Mouse (Mus musculus): ENCODE results near the gene Raet1d. TPM values are rescaled to one million over a fixed set of nuclear protein-coding genes. Genes with fewer than 3 reads are reported as not detected.
A peak's percentile ranks its signal among the peaks of the same experiment; 100 is the strongest.
"Not testable (repeated sequence)": the region's sequence is repeated elsewhere in the genome, so short reads cannot be mapped to it uniquely, and the experiment has no call there.

The Raet1d gene
- polyA plus RNA-seq, 1 experiment from 2014 or later: 19.6 TPM

DNA sequence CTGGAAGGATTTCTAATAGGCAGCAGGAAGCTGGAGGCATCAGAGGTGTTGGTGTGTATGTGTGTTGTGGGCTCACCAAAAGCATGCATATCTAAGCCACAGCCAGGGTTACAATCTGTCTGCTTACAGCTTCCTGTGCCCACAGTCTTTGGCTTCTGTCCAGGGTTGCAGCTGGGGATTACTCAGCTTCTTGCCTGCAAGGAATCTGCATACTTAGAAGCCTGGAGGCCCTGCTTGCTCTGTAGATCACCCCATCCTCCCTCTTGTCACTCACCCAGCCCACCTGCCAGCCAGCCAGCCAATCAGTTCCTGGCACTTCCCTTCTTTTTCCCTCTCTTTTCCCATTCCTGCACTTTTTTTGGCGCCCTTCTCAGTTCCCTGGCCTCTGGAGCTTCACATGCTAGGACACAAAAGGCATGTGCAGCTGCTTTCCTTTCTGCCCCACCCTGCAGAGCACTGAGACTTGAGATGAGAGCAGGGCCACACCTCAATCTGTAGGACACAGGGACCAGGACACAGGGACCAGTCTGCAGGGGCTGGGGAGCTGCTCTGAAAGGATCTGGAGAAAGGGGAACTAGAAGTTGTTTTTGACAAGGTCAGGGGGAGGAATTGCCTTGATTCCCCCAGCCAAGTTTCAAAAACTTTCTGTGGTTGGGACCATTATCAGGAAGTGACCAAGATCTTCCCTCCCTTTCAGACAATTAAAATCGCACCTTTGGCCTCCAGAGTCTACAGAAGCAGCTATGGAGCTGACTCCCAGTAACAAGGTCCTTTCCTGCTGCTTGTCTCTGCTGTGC lies 32.9 kb downstream of the Raet1d start:
- no CpG with 5 or more reads among the region's 2 CpGs for WGBS
- not testable (repeated sequence) for DNase-seq (ENCODE audit: low spot score); H3K9me3 ChIP-seq (replicated peaks); H3K4me1 ChIP-seq; H3K36me3 ChIP-seq; H3K27ac ChIP-seq (replicated peaks); H3K4me3 ChIP-seq; H3K27me3 ChIP-seq (ENCODE audit: low read depth, poor library complexity, severe bottlenecking)

DNA sequence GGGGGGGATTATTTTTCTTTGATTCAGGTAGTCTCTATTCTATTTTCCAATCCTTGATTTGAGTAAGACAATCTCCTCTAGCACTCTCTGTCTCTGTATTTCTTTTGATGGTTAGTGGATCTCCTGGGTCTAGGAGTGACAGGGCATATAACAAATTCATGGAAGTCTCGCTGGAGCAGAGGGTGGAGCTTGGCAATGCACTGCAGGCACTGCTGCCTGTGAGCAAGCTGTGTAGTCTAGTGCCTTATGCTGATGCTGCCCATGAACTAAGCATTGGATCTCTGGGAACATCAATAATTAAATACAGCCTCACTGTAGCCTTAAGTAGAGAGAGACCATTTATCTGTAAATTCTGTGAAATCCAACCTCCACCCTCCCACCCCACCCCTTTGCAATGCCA lies 36.3 kb downstream of the Raet1d start:
- H3K4me3 ChIP-seq; H3K27me3 ChIP-seq (ENCODE audit: low read depth, poor library complexity, severe bottlenecking); H3K4me1 ChIP-seq; H3K36me3 ChIP-seq; H3K9me3 ChIP-seq (replicated peaks); H3K27ac ChIP-seq (replicated peaks); DNase-seq (ENCODE audit: low spot score): not testable (repeated sequence)
- 39% methylated on average over 1 of the region's 1 CpGs for WGBS

DNA sequence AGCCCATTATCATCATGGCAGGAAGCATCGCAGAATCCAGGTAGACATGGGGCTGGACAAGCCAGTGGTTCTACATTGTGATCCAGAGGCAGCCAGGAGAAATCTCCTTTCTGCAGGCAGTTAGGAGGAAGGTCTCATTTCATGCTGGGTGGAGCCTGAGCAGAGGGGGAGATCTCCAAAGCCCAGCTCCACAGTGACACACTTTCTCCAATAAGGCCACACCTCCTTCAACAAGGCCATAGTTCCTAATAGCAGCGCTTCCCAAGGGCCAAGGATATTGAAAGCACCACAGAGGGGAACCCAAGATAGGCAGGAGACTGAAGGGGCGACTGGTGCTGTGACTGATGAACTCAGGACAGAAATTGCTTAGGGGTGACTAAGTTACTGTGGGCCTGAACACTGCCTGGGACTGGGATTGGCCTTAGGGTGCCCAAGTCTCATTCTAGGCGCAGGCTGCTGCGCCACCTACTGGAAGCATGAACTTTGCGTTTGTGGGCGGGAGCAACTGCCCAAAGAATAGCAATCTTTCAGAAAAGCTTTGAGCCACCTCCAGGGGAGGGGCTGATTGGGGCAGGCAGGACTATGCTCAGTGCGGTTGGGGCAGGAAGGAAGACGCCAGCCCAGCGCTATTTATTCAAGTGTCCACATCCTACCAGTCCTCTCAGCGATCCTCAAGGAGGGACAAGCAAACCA lies 42.0 kb downstream of the Raet1d start:
- 3% methylated on average over 9 of the region's 11 CpGs for WGBS
- H3K4me3 ChIP-seq; H3K27me3 ChIP-seq (ENCODE audit: low read depth, poor library complexity, severe bottlenecking); H3K36me3 ChIP-seq; H3K27ac ChIP-seq (replicated peaks); H3K4me1 ChIP-seq; H3K9me3 ChIP-seq (replicated peaks): not testable (repeated sequence)
- DNase-seq (ENCODE audit: low spot score): peak; percentile 68

DNA sequence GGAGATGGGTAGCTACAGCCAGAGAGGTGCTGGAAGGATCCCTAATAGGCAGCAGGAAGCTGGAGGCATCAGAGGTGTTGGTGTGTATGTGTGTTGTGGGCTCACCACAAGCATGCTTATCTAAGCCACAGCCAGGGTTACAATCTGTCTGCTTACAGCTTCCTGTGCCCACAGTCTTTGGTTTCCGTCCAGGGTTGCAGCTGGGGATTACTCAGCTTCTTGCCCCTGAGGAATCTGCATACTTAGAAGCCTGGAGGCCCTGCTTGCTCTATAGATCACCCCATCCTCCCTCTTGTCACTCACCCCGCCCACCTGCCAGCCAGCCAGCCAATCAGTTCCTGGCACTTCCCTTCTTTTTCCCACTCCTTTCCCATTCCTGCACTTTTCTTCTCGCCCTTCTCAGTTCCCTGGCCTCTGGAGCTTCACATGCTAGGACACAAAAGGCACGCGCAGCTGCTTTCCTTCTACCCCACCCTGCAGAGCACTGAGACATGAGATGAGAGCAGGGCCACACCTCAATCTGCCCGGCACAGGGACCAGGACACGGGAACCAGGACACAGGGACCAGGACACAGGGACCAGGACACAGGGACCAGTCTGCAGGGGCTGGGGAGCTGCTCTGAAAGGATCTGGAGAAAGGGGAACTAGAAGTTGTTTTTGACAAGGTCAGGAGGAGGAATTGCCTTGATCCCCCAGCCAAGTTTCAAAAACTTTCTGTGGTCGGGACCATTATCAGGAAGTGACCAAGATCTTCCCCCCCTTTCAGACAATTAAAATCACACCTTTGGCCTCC lies 53.5 kb downstream of the Raet1d start:
- not testable (repeated sequence) for H3K4me3 ChIP-seq, H3K36me3 ChIP-seq

More for the DNA sequence above, 53.5 kb downstream of the Raet1d start:
- peak; percentile 19 for DNase-seq (ENCODE audit: low spot score)
- not testable (repeated sequence) for H3K27me3 ChIP-seq (ENCODE audit: low read depth, poor library complexity, severe bottlenecking); H3K9me3 ChIP-seq (replicated peaks); H3K27ac ChIP-seq (replicated peaks); H3K4me1 ChIP-seq
- WGBS: 0% methylated on average over 1 of the region's 8 CpGs

Other genes starting within 250 kb of the Raet1d start
- 25.1 and 37.3 TPM in 2 replicates for gene E030030I06Rik, start 211.3 kb upstream of the Raet1d start, polyA plus RNA-seq (2016; fragmentation: Nextera tagmentation; extraction: Ambion mirVana)
- gene Raet1e, start 202.0 kb upstream of the Raet1d start, polyA plus RNA-seq (2016; fragmentation: Nextera tagmentation; extraction: Ambion mirVana): 18.3 and 21.8 TPM in 2 replicates
- gene H60b, start 202.0 kb upstream of the Raet1d start, polyA plus RNA-seq (2016; fragmentation: Nextera tagmentation; extraction: Ambion mirVana): 1.3 and 1.5 TPM in 2 replicates